Mouse (Mus musculus) heart, adult 11 months (tissue): Measurements from ENCODE around the gene Gm3095.
"Not testable (repeated sequence)": the region's sequence is repeated elsewhere in the genome, so short reads cannot be mapped to it uniquely, and the experiment has no call there.

Experiments used
- DNase-seq: peaks from one replicate; pipeline ENCODE4 v3.0.0; 2022

Gene Gm3095

DNA sequence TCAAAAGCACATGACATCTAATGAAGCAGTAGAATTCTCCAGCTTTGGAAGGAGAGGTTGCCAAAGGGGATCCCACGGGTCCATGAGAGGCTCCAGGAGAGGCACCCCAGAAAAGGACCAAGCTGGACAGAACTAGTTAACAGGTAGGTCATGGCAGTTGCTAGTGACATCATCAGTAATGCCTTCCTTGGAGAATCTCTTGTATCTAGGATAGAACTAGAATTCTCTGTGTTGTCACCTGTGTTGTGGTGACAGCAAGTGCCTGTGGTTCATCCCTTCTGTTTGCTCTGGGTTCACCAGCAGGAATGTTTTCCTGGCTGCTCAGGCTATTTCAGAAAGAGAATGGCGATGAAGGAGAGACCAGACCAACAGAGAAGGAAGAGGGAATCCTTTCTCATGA, at the start of gene Gm3095:
TSS of gene Gm3095 (plus strand) at position 301 of the 400 bp plus-strand sequence.
- DNase-seq: not testable (repeated sequence)

DNA sequence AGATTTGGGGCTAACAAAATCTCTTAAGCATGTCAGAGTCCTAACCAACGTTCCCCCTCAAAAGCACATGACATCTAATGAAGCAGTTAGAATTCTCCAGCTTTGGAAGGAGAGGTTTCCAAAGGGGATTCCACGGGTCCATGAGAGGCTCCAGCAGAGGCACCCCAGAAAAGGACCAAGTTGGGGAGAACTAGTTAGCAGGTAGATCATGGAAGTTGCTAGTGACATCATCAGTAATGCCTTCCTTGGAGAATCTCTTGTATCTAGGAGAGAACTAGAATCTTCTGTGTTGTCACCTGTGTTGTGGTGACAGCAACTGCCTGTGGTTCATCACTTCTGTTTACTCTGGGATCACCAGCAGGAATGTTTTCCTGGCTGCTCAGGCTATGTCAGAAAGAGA, 31.9 kb upstream of the Gm3095 start, which contains the start of gene Gm3029:
TSS of gene Gm3029 (plus strand) at position 301 of the 400 bp plus-strand sequence.
- DNase-seq: not testable (repeated sequence)

DNA sequence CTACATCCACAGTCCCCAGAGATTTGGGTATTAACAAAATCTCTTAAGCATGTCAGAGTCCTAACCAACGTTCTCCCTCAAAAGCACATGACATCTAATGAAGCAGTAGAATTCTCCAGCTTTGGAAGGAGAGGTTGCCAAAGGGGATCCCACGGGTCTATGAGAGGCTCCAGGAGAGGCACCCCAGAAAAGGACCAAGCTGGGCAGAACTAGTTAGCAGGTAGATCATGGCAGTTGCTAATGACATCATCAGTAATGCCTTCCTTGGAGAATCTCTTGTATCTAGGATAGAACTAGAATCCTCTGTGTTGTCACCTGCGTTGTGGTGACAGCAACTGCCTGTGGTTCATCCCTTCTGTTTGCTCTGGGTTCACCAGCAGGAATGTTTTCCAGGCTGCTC, 34.7 kb downstream of the Gm3095 start, which contains the start of gene Gm3099:
TSS of gene Gm3099 (plus strand) at position 301 of the 400 bp plus-strand sequence.
- not testable (repeated sequence) for DNase-seq
